Mouse (Mus musculus) midbrain, embryonic 10.5 days (tissue): ENCODE results near the gene Retreg3. TPM values are rescaled to one million over a fixed set of nuclear protein-coding genes. Genes with fewer than 3 reads are reported as not detected.

Experiments used
- DNase-seq: peaks from one replicate; pipeline ENCODE4 v3.0.0-alpha.2; 2017; ENCODE audit warnings: low spot score
- H3K27ac ChIP-seq: fragments of 300-500 bp; sonication (generic); replicated peaks from 2 replicates; pipeline ENCODE4 v1.5.1; 2016; ENCODE audit warnings: mild to moderate bottlenecking
- H3K27me3 ChIP-seq: fragments of 300-500 bp; sonication (generic); 2 replicates; pipeline ENCODE4 v1.6.1; 2016; ENCODE audit warnings: low read depth, mild to moderate bottlenecking; ENCODE audit not compliant: poor library complexity, severe bottlenecking
- H3K36me3 ChIP-seq: fragments of 300-500 bp; sonication (generic); 2 replicates; pipeline ENCODE4 v1.6.1; 2016; ENCODE audit warnings: mild to moderate bottlenecking, moderate library complexity
- H3K4me1 ChIP-seq: fragments of 300-500 bp; sonication (generic); 2 replicates; pipeline ENCODE4 v1.6.1; 2016
- H3K4me3 ChIP-seq: fragments of 300-500 bp; sonication (generic); 2 replicates; pipeline ENCODE4 v1.5.1; 2016; ENCODE audit warnings: mild to moderate bottlenecking, moderate library complexity
- H3K9me3 ChIP-seq: fragments of 300-500 bp; sonication (generic); replicated peaks from 2 replicates; pipeline ENCODE4 v1.6.1; 2016; ENCODE audit warnings: mild to moderate bottlenecking
- WGBS: fragments of 180-500 bp; shearing (Covaris S2); methylation state at CpG from one replicate; pipeline ENCODE4 v1.1.7; 2016; 5-methylcytosine and 5-hydroxymethylcytosine counted together
- microRNA-seq: library from miRNA; unstranded; fragments of <30 nt; microRNA quantifications from one replicate; pipeline ENCODE4, GENCODE M21; 2017
- polyA plus RNA-seq: library from polyadenylated mRNA; unstranded; fragments of >200 nt; fragmentation: Nextera tagmentation; extraction: Ambion mirVana; gene quantifications from 2 replicates; pipeline ENCODE4 v1.2.1, GENCODE M21; 2016

The Retreg3 gene
- polyA plus RNA-seq, 1 experiment from 2014 or later: 16.4 TPM

DNA sequence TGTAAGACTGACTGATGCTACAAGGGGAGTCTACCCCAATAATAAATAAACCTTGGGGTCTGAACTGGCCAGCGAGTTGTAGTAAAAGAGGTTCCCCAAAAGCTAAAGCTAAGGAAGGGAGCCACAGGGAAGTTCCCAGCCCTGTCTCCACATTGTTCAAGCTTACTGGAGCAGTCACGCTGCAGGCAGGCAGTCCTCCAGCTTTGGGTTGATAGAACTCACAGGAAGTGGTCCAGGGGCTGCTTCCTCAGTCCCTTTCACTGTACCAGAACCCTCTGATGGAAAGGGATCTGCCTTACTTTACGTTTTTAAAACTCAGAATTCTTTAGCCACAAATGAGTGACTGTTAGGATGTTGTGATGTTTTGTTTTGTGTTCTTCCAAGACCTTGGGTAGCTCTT is 72.2 kb downstream of the Retreg3 start:
- WGBS: 87% methylated on average over 3 of the region's 3 CpGs
- H3K36me3 ChIP-seq: peaks cover 100% of the 10 kb centered on the region
- H3K4me1 ChIP-seq: no peaks in the 10 kb centered on the region
- H3K27me3 ChIP-seq: no peaks in the 10 kb centered on the region
- DNase-seq: no peak
- no peak overlapping the region for H3K4me3 ChIP-seq
- H3K9me3 ChIP-seq: no peaks in the 10 kb centered on the region
- no peak overlapping the region for H3K27ac ChIP-seq

DNA sequence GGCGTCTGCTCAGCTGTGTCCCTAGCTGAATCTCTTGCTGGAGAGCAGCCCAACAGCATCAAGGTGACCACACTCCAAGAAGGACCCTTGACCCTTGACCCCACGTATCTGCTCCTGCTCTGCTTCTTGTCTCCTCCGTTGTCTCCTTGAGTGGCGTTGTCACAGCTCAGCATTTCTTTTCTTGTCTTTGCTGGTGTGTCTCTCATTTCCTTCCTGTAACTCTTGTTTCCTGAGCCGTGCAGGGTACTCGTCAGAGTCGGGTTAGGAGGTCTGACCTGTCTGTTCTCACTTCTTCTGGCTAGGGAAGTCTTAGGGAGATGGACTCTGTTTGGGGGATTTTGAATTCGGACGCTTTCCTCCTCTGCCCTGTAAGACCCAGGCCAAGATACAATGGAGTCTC is 73.3 kb downstream of the Retreg3 start:
- no peaks in the 10 kb centered on the region for H3K4me1 ChIP-seq
- WGBS: 72% methylated on average over 9 of the region's 9 CpGs
- no peak for DNase-seq
- H3K27me3 ChIP-seq: no peaks in the 10 kb centered on the region
- H3K4me3 ChIP-seq: no peak overlapping the region
- no peak overlapping the region for H3K27ac ChIP-seq
- H3K36me3 ChIP-seq: peaks cover 99% of the 10 kb centered on the region
- no peaks in the 10 kb centered on the region for H3K9me3 ChIP-seq

Small RNAs within 50 kb of the gene (microRNA-seq; reads per million reads assigned to microRNA genes)
- gene Gm27626: not detected

Other genes starting within 250 kb of the Retreg3 start
- gene Stat3, start 180.4 kb downstream of the Retreg3 start, polyA plus RNA-seq: 16.9 and 20.4 TPM in 2 replicates
- gene Cavin1, start 149.0 kb downstream of the Retreg3 start, polyA plus RNA-seq: 16.7 and 21.8 TPM in 2 replicates
- 33.9 and 43.9 TPM in 2 replicates for gene Atp6v0a1, start 110.4 kb downstream of the Retreg3 start, polyA plus RNA-seq
- 10.0 and 11.6 TPM in 2 replicates for gene Naglu, start 49.9 kb downstream of the Retreg3 start, polyA plus RNA-seq
- 0.12 TPM in 1 of 2 replicates, not detected in the other for gene Hsd17b1, start 41.5 kb downstream of the Retreg3 start, polyA plus RNA-seq
- gene Coasy, start 37.3 kb downstream of the Retreg3 start, polyA plus RNA-seq: 57.5 TPM in 2 replicates
- gene Mlx, start 32.6 kb downstream of the Retreg3 start, polyA plus RNA-seq: 42.7 and 49.1 TPM in 2 replicates
- 74.3 and 77.3 TPM in 2 replicates for gene Psmc3ip, start 24.5 kb downstream of the Retreg3 start, polyA plus RNA-seq
- 131 and 135 TPM in 2 replicates for gene Tubg1, start within 50 bp of the Retreg3 start, polyA plus RNA-seq
- gene Tubg2, start 36.0 kb upstream of the Retreg3 start, polyA plus RNA-seq: 2.1 and 3.9 TPM in 2 replicates
- gene Cntnap1, start 50.6 kb upstream of the Retreg3 start, polyA plus RNA-seq: 0.28 and 0.43 TPM in 2 replicates
- gene Plekhh3, start 51.5 kb upstream of the Retreg3 start, polyA plus RNA-seq: 4.5 and 5.6 TPM in 2 replicates
- 0.17 and 0.20 TPM in 2 replicates for gene Ccr10, start 55.5 kb upstream of the Retreg3 start, polyA plus RNA-seq
- 11.1 and 11.2 TPM in 2 replicates for gene Ezh1, start 106.6 kb upstream of the Retreg3 start, polyA plus RNA-seq
- 64.7 and 71.5 TPM in 2 replicates for gene Ramp2, start 126.1 kb upstream of the Retreg3 start, polyA plus RNA-seq
- 137 and 143 TPM in 2 replicates for gene Vps25, start 133.8 kb upstream of the Retreg3 start, polyA plus RNA-seq
- 5.4 and 8.0 TPM in 2 replicates for gene Wnk4, start 140.7 kb upstream of the Retreg3 start, polyA plus RNA-seq
- gene Cntd1, start 159.1 kb upstream of the Retreg3 start, polyA plus RNA-seq: 1.6 and 1.8 TPM in 2 replicates
- gene Coa3, start 159.2 kb upstream of the Retreg3 start, polyA plus RNA-seq: 223 and 228 TPM in 2 replicates
- 152 and 162 TPM in 2 replicates for gene Becn1, start 182.4 kb upstream of the Retreg3 start, polyA plus RNA-seq
- gene Psme3, start 196.3 kb upstream of the Retreg3 start, polyA plus RNA-seq: 181 and 194 TPM in 2 replicates
- 1.6 and 2.5 TPM in 2 replicates for gene Aoc2, start 205.2 kb upstream of the Retreg3 start, polyA plus RNA-seq
- 0.04 TPM in 1 of 2 replicates, not detected in the other for gene Aoc3, start 210.7 kb upstream of the Retreg3 start, polyA plus RNA-seq
- gene G6pc, start 247.7 kb upstream of the Retreg3 start, polyA plus RNA-seq: not detected in 2 replicates